Mouse (Mus musculus): Measurements from ENCODE around the gene Cdc40. TPM values are rescaled to one million over a fixed set of nuclear protein-coding genes. Genes with fewer than 3 reads are reported as not detected.
A peak's percentile ranks its signal among the peaks of the same experiment; 100 is the strongest.
"Not testable (repeated sequence)": the region's sequence is repeated elsewhere in the genome, so short reads cannot be mapped to it uniquely, and the experiment has no call there.

The Cdc40 gene
- polyA plus RNA-seq, 1 experiment, result 12.5 TPM

GRCm38 (mm10) chr10:40827706-40828105, 55.4 kb downstream of the Cdc40 start:
- TF ChIP-seq POLR2A (IDR thresholded peaks at IDR 0.05; ENCODE audit: low read depth, low read length) (no peak), CTCF (IDR thresholded peaks at IDR 0.05; ENCODE audit: extremely low read depth, insufficient read length, insufficient replicate concordance, low read depth, low read length) (no peak)
- H3K4me1 ChIP-seq (ENCODE audit: control insufficient read depth, insufficient read depth, insufficient read length, low read length), result no peaks in the 10 kb centered on the region
- no peaks in the 10 kb centered on the region for H3K27me3 ChIP-seq (ENCODE audit: control insufficient read depth, insufficient read depth, low read length)
- peaks cover 13% of the 10 kb centered on the region for H3K36me3 ChIP-seq (ENCODE audit: control insufficient read depth, insufficient read depth, low read length)
- no peak overlapping the region for H3K27ac ChIP-seq (ENCODE audit: insufficient read depth, low read depth, low read length)
- 91% methylated on average over 4 of the region's 4 CpGs for WGBS
- H3K4me3 ChIP-seq (ENCODE audit: low read depth, low read length), result no peak overlapping the region

DNA sequence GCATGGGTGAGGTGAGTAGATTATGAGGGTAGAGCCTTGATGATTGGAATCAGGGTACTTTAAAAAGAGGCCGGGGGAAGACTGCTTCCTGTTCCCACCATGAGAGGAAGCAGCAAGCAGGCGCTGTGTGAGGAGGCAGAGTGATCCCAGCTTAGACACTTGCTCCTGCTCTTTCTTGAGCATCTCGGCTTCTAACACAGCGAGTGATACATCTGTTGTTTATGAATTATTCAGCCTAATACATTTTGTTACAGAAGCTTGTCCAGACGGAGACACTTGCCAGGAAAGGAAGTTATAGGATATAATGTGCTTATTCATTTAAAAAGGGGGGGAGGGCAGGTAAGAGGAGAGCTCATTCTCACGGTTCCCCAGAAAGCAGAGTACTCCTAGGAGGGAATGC, 57.2 kb downstream of the Cdc40 start:
- 72% methylated on average over 6 of the region's 6 CpGs for WGBS
- no peaks in the 10 kb centered on the region for H3K27me3 ChIP-seq (ENCODE audit: control insufficient read depth, insufficient read depth, low read length)
- no peak overlapping the region for H3K27ac ChIP-seq (ENCODE audit: insufficient read depth, low read depth, low read length)
- H3K4me3 ChIP-seq (ENCODE audit: low read depth, low read length), result no peak overlapping the region
- TF ChIP-seq CTCF (IDR thresholded peaks at IDR 0.05; ENCODE audit: extremely low read depth, insufficient read length, insufficient replicate concordance, low read depth, low read length) (no peak), POLR2A (IDR thresholded peaks at IDR 0.05; ENCODE audit: low read depth, low read length) (no peak)
- no peaks in the 10 kb centered on the region for H3K4me1 ChIP-seq (ENCODE audit: control insufficient read depth, insufficient read depth, insufficient read length, low read length)
- peaks cover 7% of the 10 kb centered on the region for H3K36me3 ChIP-seq (ENCODE audit: control insufficient read depth, insufficient read depth, low read length)

- no peaks in the 10 kb centered on the region for H3K36me3 ChIP-seq (ENCODE audit: control insufficient read depth, insufficient read depth, low read length)
- H3K27me3 ChIP-seq (ENCODE audit: control insufficient read depth, insufficient read depth, low read length), result no peaks in the 10 kb centered on the region
- WGBS, result 44% methylated on average over 6 of the region's 6 CpGs
- H3K27ac ChIP-seq (ENCODE audit: insufficient read depth, low read depth, low read length), result no peak overlapping the region
- 0 out of 2 replicates have a peak, but pooled peaks cover 2% of the 10 kb centered on the region for H3K4me1 ChIP-seq (ENCODE audit: control insufficient read depth, insufficient read depth, insufficient read length, low read length)
- no peak overlapping the region for H3K4me3 ChIP-seq (ENCODE audit: low read depth, low read length)
- TF ChIP-seq POLR2A (IDR thresholded peaks at IDR 0.05; ENCODE audit: low read depth, low read length), result no peak
- TF ChIP-seq CTCF (IDR thresholded peaks at IDR 0.05; ENCODE audit: extremely low read depth, insufficient read length, insufficient replicate concordance, low read depth, low read length), result no peak
Observed at GRCm38 (mm10) chr10:40816471-40816870, 66.6 kb downstream of the Cdc40 start.

DNA sequence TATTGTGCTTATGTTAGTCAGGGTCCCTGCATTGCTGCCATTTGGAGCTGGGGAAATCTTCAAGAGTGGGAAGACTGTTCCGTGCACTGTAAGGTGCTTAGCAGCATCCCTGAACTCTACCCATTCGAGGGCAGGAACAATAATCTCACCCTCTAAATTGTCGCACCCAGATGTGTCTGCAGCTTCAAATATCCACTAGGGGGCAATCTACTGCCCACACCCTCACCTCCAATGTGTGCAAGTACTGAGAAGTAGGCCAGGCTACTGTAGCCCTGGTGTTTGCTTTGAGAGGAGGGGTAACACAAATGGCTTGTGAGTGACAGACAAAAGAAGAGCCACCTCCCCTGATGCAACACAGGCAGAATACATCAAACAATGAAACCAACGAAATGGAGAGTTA, 69.5 kb downstream of the Cdc40 start:
- H3K4me1 ChIP-seq (ENCODE audit: control insufficient read depth, insufficient read depth, insufficient read length, low read length), result 0 out of 2 replicates have a peak, but pooled peaks cover 2% of the 10 kb centered on the region
- 67% methylated on average over 4 of the region's 4 CpGs for WGBS
- H3K27ac ChIP-seq (ENCODE audit: insufficient read depth, low read depth, low read length), result no peak overlapping the region
- no peak for TF ChIP-seq POLR2A (IDR thresholded peaks at IDR 0.05; ENCODE audit: low read depth, low read length)
- peak; percentile 42; the same call in 1 of the 2 replicates for TF ChIP-seq CTCF (IDR thresholded peaks at IDR 0.05; ENCODE audit: extremely low read depth, insufficient read length, insufficient replicate concordance, low read depth, low read length)
- H3K27me3 ChIP-seq (ENCODE audit: control insufficient read depth, insufficient read depth, low read length), result no peaks in the 10 kb centered on the region
- no peak overlapping the region for H3K4me3 ChIP-seq (ENCODE audit: low read depth, low read length)
- no peaks in the 10 kb centered on the region for H3K36me3 ChIP-seq (ENCODE audit: control insufficient read depth, insufficient read depth, low read length)

GRCm38 (mm10) chr10:40809411-40809910, 73.7 kb downstream of the Cdc40 start:
- WGBS, result 42% methylated on average over 5 of the region's 5 CpGs
- H3K27me3 ChIP-seq (ENCODE audit: control insufficient read depth, insufficient read depth, low read length); H3K4me3 ChIP-seq (ENCODE audit: low read depth, low read length); H3K4me1 ChIP-seq (ENCODE audit: control insufficient read depth, insufficient read depth, insufficient read length, low read length); H3K27ac ChIP-seq (ENCODE audit: insufficient read depth, low read depth, low read length); H3K36me3 ChIP-seq (ENCODE audit: control insufficient read depth, insufficient read depth, low read length): not testable (repeated sequence)

GRCm38 (mm10) chr10:40806221-40806620, 76.9 kb downstream of the Cdc40 start:
- Histone ChIP-seq H3K27me3 (ENCODE audit: control insufficient read depth, insufficient read depth, low read length) (no peaks in the 10 kb centered on the region), H3K36me3 (ENCODE audit: control insufficient read depth, insufficient read depth, low read length) (no peaks in the 10 kb centered on the region), H3K4me1 (ENCODE audit: control insufficient read depth, insufficient read depth, insufficient read length, low read length) (no peaks in the 10 kb centered on the region), H3K4me3 (ENCODE audit: low read depth, low read length) (no peak overlapping the region), H3K27ac (ENCODE audit: insufficient read depth, low read depth, low read length) (no peak overlapping the region)
- TF ChIP-seq CTCF (IDR thresholded peaks at IDR 0.05; ENCODE audit: extremely low read depth, insufficient read length, insufficient replicate concordance, low read depth, low read length) (no peak), POLR2A (IDR thresholded peaks at IDR 0.05; ENCODE audit: low read depth, low read length) (no peak)
- WGBS, result 84% methylated on average over 4 of the region's 4 CpGs

DNA sequence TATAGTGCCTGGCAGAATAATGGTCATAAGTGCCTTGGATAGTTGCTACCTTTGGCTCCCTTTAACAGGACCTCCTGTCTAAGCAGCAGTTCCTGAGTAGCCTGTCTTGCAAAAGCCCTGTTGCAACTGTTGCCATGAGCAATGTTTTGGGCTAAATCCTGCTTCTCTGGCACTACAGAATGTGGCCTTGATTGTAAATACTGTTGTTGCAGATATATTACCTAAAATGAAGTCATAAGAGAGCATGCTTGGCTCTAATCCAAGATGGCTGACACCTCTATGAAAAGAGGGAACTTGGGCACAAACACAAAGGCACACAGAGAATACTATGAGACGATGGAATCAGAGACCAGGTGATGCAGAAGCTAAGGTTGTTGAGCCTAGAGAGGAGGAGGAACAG, 77.9 kb downstream of the Cdc40 start:
- H3K27me3 ChIP-seq (ENCODE audit: control insufficient read depth, insufficient read depth, low read length), result no peaks in the 10 kb centered on the region
- TF ChIP-seq POLR2A (IDR thresholded peaks at IDR 0.05; ENCODE audit: low read depth, low read length), result no peak
- no peak for TF ChIP-seq CTCF (IDR thresholded peaks at IDR 0.05; ENCODE audit: extremely low read depth, insufficient read length, insufficient replicate concordance, low read depth, low read length)
- no peak overlapping the region for H3K4me3 ChIP-seq (ENCODE audit: low read depth, low read length)
- no peaks in the 10 kb centered on the region for H3K4me1 ChIP-seq (ENCODE audit: control insufficient read depth, insufficient read depth, insufficient read length, low read length)
- no peak overlapping the region for H3K27ac ChIP-seq (ENCODE audit: insufficient read depth, low read depth, low read length)
- WGBS, result 75% methylated on average over 1 of the region's 1 CpGs
- H3K36me3 ChIP-seq (ENCODE audit: control insufficient read depth, insufficient read depth, low read length), result no peaks in the 10 kb centered on the region

- no peak for TF ChIP-seq CTCF (IDR thresholded peaks at IDR 0.05; ENCODE audit: extremely low read depth, insufficient read length, insufficient replicate concordance, low read depth, low read length)
- H3K4me3 ChIP-seq (ENCODE audit: low read depth, low read length), result no peak overlapping the region
- WGBS, result 81% methylated on average over 3 of the region's 3 CpGs
- H3K4me1 ChIP-seq (ENCODE audit: control insufficient read depth, insufficient read depth, insufficient read length, low read length), result no peaks in the 10 kb centered on the region
- H3K36me3 ChIP-seq (ENCODE audit: control insufficient read depth, insufficient read depth, low read length), result no peaks in the 10 kb centered on the region
- H3K27me3 ChIP-seq (ENCODE audit: control insufficient read depth, insufficient read depth, low read length), result no peaks in the 10 kb centered on the region
- H3K27ac ChIP-seq (ENCODE audit: insufficient read depth, low read depth, low read length), result no peak overlapping the region
Observed at GRCm38 (mm10) chr10:40792115-40792514, 91.0 kb downstream of the Cdc40 start.
